Comparison of ENCODE assay signal across 25 mouse cellular contexts in the genomic region with DNA sequence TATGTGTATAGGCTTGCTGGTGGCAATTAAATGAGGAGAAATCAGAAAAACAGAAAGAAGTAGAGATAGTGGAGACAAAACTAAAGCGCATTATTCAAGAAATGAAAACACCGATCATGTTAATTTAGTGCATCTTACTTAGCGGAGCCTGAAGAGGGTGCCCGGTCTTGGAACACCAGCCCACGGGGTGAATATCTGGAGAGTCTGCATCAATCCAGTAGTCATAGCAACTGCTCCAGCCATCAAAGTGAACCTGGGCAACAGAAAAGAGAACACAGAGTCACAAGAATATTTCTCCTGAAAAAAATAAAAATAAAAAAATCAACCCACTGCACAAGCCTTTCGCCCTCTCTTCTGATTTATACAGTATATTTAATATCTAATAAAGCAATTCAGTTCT.
"Had no signal": no experiment of that assay in that cellular context is flagged by ENCODE, and none has a peak within 500 bp of the region (broad histone marks: within the 10 kb centered on the region; RNA-seq: fewer than 3 reads in every experiment).

No protein-coding gene starts in this region.

- DNase-seq: gastrocnemius, adult 2 months; gastrocnemius, postnatal 10 days; gastrocnemius, postnatal 25 days; heart, adult 18-20 months; heart, postnatal 10 days; heart, postnatal 4 days; kidney, adult 18-20 months; kidney, adult 8-10 months; kidney, postnatal 10 days; kidney, postnatal 25 days; kidney, postnatal 4 days; left cerebral cortex, postnatal 4 days had no signal

- H3K27ac ChIP-seq: gastrocnemius, adult 2 months; heart, embryonic 10.5 days; hindbrain, embryonic 10.5 days; hindbrain, embryonic 12.5 days; hindbrain, embryonic 14.5 days; intestine, embryonic 15.5 days; layer of hippocampus, adult 2 months; limb, embryonic 13.5 days; limb, embryonic 15.5 days had no signal

- ATAC-seq: hindbrain, embryonic 16.5 days; inflammation-experienced regulatory T-cells, adult 6 months; intestine, embryonic 15.5 days; intestine, postnatal 0 days had no signal

- H3K4me3 ChIP-seq: gastrocnemius, adult 2 months; heart, embryonic 10.5 days; heart, embryonic 12.5 days; hindbrain, embryonic 10.5 days; hindbrain, embryonic 12.5 days; intestine, embryonic 15.5 days; layer of hippocampus, adult 2 months; left cerebral cortex, adult 2 months; limb, embryonic 13.5 days; limb, embryonic 15.5 days had no signal

- H3K27me3 ChIP-seq: heart, embryonic 12.5 days; hindbrain, embryonic 12.5 days; intestine, embryonic 15.5 days; limb, embryonic 13.5 days; limb, embryonic 15.5 days had no signal

- H3K9me3 ChIP-seq: heart, embryonic 10.5 days; heart, embryonic 12.5 days; hindbrain, embryonic 10.5 days; hindbrain, embryonic 12.5 days; intestine, embryonic 15.5 days; limb, embryonic 13.5 days; limb, embryonic 15.5 days had no signal

- H3K36me3 ChIP-seq: intestine, embryonic 15.5 days had no signal

- H3K4me2 ChIP-seq: heart, embryonic 12.5 days; hindbrain, embryonic 12.5 days; hindbrain, embryonic 14.5 days; intestine, embryonic 15.5 days; limb, embryonic 13.5 days; limb, embryonic 15.5 days had no signal

- H3K9ac ChIP-seq: heart, embryonic 12.5 days; hindbrain, embryonic 12.5 days; hindbrain, embryonic 14.5 days; intestine, embryonic 15.5 days; limb, embryonic 13.5 days; limb, embryonic 15.5 days had no signal

- H3K4me1 ChIP-seq: heart, embryonic 10.5 days; heart, embryonic 12.5 days; hindbrain, embryonic 10.5 days; hindbrain, embryonic 12.5 days; intestine, embryonic 15.5 days; limb, embryonic 13.5 days; limb, embryonic 15.5 days had no signal
